In the genomic region with DNA sequence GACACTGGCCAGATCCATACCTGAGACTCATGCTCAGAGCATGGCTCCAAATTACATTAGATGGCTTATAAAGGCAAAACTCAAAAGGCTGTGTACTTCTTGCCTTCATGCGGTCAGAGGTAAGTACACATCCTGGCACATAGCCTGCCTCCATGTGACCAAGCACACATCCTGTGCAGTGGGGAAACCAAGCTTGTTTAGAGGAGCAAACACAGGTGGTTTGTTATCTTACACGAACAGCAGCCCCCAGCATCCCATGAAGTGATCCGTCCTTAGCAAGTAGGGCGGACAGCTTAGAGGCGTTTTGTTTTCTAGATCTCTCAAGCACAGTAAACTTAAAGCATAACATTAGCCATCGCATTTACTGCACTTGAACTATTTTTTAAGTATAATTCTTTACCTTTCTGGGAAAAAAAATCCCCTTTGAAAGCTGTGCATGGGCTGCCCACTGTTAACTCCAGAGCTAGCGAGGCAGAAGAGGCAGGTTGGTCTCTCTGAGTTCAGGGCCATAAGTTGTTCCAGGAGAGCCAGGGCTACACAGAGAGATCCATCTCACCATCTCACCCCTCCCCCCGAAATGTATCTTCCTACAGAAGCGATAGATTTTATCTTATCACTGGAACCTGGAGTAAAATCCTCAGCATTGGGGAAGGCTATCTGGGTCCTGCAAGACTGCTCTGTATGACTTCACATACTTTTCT, we compare ENCODE assay signal across 13 mouse cellular contexts. TPM values are rescaled to one million over a fixed set of nuclear protein-coding genes. Genes with fewer than 3 reads are reported as not detected.
DNase-seq lines count a peak whose midpoint lies in the region; ATAC-seq and TF ChIP-seq lines count a peak whose summit lies in the region.
"Had no signal": no experiment of that assay in that cellular context is flagged by ENCODE, and none has a peak within 500 bp of the region (broad histone marks: within the 10 kb centered on the region; RNA-seq: fewer than 3 reads in every experiment).

No protein-coding gene starts in this region.

- 40% methylated on average over 9 of the region's 9 CpGs for WGBS in liver, embryonic 12.5 days (ENCODE audit: insufficient replicate concordance)
- 97% methylated on average over 9 of the region's 9 CpGs for WGBS in cerebellum, adult 2 months
- WGBS in intestine, embryonic 16.5 days, result 92% methylated on average over 9 of the region's 9 CpGs

- peaks cover 20% of the 10 kb centered on the region for H3K4me1 ChIP-seq in liver, embryonic 12.5 days
- no peaks in the 10 kb centered on the region for H3K4me1 ChIP-seq in cerebellum, adult 2 months (ENCODE audit: control insufficient read depth, insufficient read depth, low read length)
- no peaks in the 10 kb centered on the region for H3K4me1 ChIP-seq in intestine, embryonic 16.5 days (ENCODE audit: control insufficient read depth, insufficient read depth, low read length)
- H3K4me1 ChIP-seq: lung, embryonic 15.5 days had no signal

- peak; percentile 92 for ATAC-seq in liver, embryonic 12.5 days
- ATAC-seq in intestine, embryonic 16.5 days, result no peak
- ATAC-seq: intestine, postnatal 0 days had no signal

- H3K27ac ChIP-seq in liver, embryonic 12.5 days, result peak overlapping the region; percentile 69
- no peak overlapping the region for H3K27ac ChIP-seq in cerebellum, adult 2 months (ENCODE audit: insufficient read depth, low read length)
- no peak overlapping the region for H3K27ac ChIP-seq in intestine, embryonic 16.5 days (ENCODE audit: low read length)
- H3K27ac ChIP-seq: lung, embryonic 15.5 days had no signal

- peaks cover 81% of the 10 kb centered on the region for H3K36me3 ChIP-seq in liver, embryonic 12.5 days
- peaks cover 13% of the 10 kb centered on the region; the same call in 1 of the 2 replicates for H3K36me3 ChIP-seq in intestine, embryonic 16.5 days (ENCODE audit: control insufficient read depth, insufficient read depth, low read length)

- peak overlapping the region; percentile 15 for H3K9ac ChIP-seq in liver, embryonic 12.5 days
- H3K9ac ChIP-seq in intestine, embryonic 16.5 days (ENCODE audit: low read depth, low read length), result no peak overlapping the region
- H3K9ac ChIP-seq: lung, embryonic 15.5 days had no signal

- peak; percentile 36 for DNase-seq in 416B (ENCODE audit: low read depth)
- peak; percentile 90 for DNase-seq in MEL-GATA-1-ER (ENCODE audit: extremely low read depth, low read depth)
- DNase-seq in spleen, postnatal 10 days (ENCODE audit: low spot score in 2 of 2), result peak; percentile 24 to 64
- DNase-seq in cerebellum, adult 2 months, result no peak
- DNase-seq in adrenal gland, postnatal 36 days, result no peak
- DNase-seq in adipocyte (ENCODE audit: low spot score), result no peak
- DNase-seq: cerebellum, postnatal 14 days; right cerebral cortex, postnatal 14 days had no signal

- no peaks in the 10 kb centered on the region for H3K9me3 ChIP-seq in liver, embryonic 12.5 days (replicated peaks)
- no peaks in the 10 kb centered on the region for H3K9me3 ChIP-seq in intestine, embryonic 16.5 days (ENCODE audit: control insufficient read depth, low read length)
- H3K9me3 ChIP-seq: lung, embryonic 15.5 days had no signal

- peak overlapping the region; percentile 40 for H3K4me2 ChIP-seq in liver, embryonic 12.5 days
- no peak overlapping the region for H3K4me2 ChIP-seq in intestine, embryonic 16.5 days (ENCODE audit: low read depth, low read length)
- H3K4me2 ChIP-seq: lung, embryonic 15.5 days had no signal

- TF ChIP-seq POLR2A in cerebellum, adult 2 months (IDR thresholded peaks at IDR 0.05; ENCODE audit: borderline replicate concordance, insufficient read depth, low read length), result no peak

- H3K4me3 ChIP-seq in liver, embryonic 12.5 days, result no peak overlapping the region
- H3K4me3 ChIP-seq in cerebellum, adult 2 months (replicated peaks; ENCODE audit: insufficient read depth, low read depth, low read length), result no peak overlapping the region
- H3K4me3 ChIP-seq in intestine, embryonic 16.5 days (ENCODE audit: low read length), result no peak overlapping the region
- H3K4me3 ChIP-seq: lung, embryonic 15.5 days had no signal

- H3K27me3 ChIP-seq in liver, embryonic 12.5 days (replicated peaks), result no peaks in the 10 kb centered on the region
- no peaks in the 10 kb centered on the region for H3K27me3 ChIP-seq in cerebellum, adult 2 months (ENCODE audit: control insufficient read depth, insufficient read depth, low read length)
- H3K27me3 ChIP-seq in intestine, embryonic 16.5 days (replicated peaks; ENCODE audit: control insufficient read depth, insufficient read depth, low read length), result no peaks in the 10 kb centered on the region
- H3K27me3 ChIP-seq: CH12.LX; lung, embryonic 15.5 days had no signal

- TF ChIP-seq CTCF in cerebellum, adult 2 months (IDR thresholded peaks at IDR 0.05; ENCODE audit: borderline replicate concordance, insufficient read depth, low read depth, low read length), result no peak

RNA-seq across cellular contexts. Expression of gene N4bp2, which starts 32.1 kb away (rescaled TPM):
- polyA plus RNA-seq in liver, embryonic 12.5 days (2016; fragmentation: Nextera tagmentation; extraction: Ambion mirVana), result 17.9 and 18.5 TPM in 2 replicates
- 5.4 and 5.7 TPM in 2 replicates for polyA plus RNA-seq in cerebellum, adult 2 months (2012; rRNA removed)
- polyA plus RNA-seq in intestine, embryonic 16.5 days (2015; fragmentation: Nextera tagmentation; extraction: Ambion mirVana), result 16.4 and 16.8 TPM in 2 replicates
- total RNA-seq in adrenal gland, postnatal 36 days (2021), result 10 to 100 TPM; 11.7 to 16.6 TPM

Comparison
In these comparisons a context has a peak if more than half of its experiments do, and no peak if none do; other contexts are left out.
1. DNase-seq: peak in 416B (single experiment), MEL-GATA-1-ER (single experiment) and spleen, postnatal 10 days (2 of 2); none in cerebellum, adult 2 months (0 of 2), adrenal gland, postnatal 36 days (0 of 2) and adipocyte (single experiment).